Mouse (Mus musculus): Measurements from ENCODE around the gene Nit2.

Gene Nit2

DNA sequence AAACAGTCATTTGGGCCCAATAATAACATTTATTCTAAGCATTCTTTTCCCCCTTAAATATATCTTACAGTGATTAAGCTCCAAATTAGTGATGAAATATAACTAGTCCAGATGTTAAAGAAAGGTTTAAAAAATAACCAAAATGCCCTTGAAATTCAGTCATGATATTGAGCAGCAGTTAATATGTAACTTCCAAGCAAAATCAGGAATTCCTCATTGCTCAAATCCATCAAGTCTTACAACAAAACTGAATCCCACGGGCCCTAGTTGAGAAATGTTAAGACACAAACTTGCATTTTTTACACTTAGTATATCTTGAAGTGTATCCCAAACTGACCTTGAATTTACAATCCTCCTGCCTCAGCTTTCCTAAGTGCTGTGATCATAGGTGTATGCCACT is 3.4 kb downstream of the Nit2 start:
- DNase-seq (ENCODE audit: low read depth in 2 of 2, low spot score in 2 of 2): no peak

DNA sequence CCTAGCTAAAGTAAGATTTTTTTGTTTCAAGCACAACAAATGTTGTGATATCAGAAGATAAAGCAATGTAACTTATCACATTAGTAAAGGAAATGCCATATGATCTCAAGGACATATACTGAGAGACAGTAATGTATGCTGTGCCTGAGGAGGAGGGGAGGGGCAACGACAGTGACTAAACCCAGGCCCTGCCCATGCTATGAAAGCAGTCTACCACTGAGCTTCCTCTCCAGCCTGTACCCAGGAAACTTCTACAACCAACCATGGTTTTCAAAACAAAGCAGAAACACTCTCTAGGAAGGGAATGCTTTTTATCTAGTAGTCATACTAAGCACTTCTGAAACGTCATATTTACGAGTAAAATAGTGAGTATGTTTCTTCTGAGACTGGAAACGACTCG is 4.3 kb downstream of the Nit2 start:
- no peak for DNase-seq (ENCODE audit: low read depth in 2 of 2, low spot score in 2 of 2)

DNA sequence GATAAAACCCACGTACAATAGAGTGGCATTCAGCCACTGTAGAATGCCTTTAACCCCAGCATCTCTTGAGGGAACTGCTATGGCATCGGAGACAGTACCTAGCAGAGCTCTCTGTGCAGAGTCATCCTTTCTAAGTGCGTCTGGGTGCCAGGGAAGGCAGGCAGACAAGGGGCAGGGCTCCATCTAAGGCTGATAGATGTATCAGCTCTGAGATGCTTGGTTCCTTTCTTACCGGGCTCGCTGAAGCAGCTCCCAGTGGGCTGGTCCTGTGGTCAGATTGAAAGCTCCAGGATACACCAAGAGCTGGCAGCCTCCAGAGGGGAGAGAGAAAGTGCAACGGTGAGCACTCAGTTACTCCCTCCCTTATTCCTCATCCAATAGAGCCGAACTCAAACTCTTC is 7.3 kb downstream of the Nit2 start:
- no peak for DNase-seq (ENCODE audit: low read depth in 2 of 2, low spot score in 2 of 2)

DNA sequence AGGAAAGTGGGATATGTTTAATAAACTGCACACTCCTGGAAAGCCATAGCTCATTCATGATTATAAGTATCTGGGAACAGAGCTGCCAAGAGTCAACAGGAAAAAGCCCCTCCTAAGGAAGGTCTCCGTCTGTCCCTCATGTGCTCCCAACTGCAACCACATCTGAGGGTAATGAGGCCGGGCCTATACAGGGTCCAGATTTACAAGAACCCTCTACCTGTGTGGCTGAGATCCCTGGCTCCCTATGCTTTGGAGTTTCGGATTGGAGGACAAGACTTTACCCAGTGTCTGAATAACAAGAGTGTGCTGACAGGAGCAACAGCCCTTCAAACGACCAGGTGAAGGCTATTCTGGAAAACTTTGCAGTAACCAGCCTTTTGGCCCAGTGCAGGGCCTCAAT is 9.4 kb downstream of the Nit2 start:
- DNase-seq (ENCODE audit: low read depth in 2 of 2, low spot score in 2 of 2): no peak

DNA sequence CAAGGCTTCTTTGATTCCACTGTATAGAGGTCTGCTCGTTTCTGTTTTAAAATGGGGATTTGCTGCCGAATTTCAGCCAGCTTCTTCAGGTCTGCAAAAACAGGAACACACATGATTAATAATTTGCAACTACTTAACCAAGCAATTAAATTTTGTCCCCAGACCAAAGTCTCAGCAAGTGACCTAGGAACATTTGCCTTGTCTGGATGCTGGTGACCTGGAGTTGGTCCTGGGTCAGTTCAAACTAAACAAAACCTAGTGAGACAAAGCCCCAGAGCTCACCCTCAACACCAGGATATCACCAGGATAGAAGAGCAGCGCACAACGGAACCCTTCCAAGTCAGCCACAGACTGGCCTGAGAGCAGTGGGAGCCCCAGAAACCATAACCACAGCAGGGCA is 10.1 kb downstream of the Nit2 start:
- DNase-seq (ENCODE audit: low read depth in 2 of 2, low spot score in 2 of 2): no peak

DNA sequence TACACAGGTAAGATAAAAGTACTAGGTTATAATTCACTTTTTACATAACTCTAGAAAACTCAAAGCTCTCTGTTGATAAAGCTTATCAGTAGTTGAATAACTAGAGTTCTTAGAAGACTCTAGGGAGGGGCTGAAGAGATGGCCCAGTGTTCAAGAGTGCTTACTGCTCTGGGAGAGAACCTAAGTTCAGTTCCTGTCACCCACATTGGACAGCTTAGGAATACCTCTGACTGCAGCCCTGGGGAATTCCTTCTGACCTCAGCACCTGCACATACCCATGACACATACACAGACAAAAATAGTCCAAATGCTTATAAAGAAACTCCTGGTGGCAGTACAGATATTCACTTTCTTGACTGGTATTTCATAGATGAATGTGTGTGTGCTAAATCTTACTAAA is 11.2 kb downstream of the Nit2 start:
- DNase-seq (ENCODE audit: low read depth in 2 of 2, low spot score in 2 of 2): no peak

DNA sequence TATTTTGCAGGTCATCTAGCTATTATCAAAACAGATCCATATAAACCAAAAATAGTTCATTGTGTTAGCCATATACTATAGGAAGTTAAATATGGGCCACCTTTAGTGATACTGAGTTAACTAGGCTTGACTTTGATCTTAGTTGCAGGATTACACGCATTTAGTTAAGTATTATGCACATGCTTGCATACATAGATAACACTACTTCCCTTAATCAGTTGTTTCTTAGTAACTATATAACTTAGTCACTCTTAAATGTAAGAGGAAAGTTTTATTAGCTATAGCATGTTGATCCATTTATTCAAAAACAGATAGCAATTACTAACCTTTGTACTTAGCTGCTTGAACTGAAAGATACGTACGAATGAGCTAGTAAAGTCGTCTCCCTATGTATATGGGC is 15.7 kb downstream of the Nit2 start:
- no peak for DNase-seq (ENCODE audit: low read depth in 2 of 2, low spot score in 2 of 2)

DNA sequence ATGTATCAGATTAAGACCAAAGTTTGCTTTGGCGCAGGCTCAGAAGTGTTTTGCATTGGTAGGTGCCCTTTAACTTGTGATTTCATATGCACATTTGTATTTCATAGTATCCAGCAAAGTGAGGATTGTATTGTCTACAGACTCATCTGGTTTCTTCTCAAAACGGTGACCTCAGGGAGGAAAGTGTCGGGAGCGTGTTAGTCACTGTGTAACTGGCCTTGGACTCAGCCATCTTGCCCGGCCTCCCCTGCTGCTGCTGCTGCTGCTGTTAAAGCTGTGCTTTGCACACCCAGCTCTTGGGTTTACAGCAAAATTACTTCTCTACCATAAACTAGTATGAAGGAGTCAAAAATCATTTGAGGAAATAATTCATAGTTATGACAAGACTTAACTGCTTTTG is 22.4 kb downstream of the Nit2 start:
- no peak for DNase-seq (ENCODE audit: low read depth in 2 of 2, low spot score in 2 of 2)

DNA sequence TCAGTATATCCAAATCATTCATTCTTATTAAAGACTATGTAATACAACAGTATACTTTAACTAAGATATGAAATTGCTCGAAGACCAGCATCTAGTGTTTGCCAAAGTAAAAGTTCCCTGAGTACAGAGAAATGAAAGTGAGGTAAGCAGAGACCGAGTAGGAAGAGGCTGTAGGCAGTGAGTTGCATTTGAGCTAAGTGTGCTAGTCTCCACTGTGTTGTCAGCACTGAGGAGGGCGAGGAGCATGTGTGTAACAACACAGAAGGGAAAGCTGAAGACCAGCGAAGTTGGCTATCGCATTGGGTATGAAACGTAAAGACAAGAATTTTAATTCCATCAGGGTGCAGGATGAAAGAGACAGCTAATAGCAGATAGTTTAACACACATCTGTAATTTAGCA is 33.5 kb downstream of the Nit2 start:
- DNase-seq (ENCODE audit: low read depth in 2 of 2, low spot score in 2 of 2): no peak

DNA sequence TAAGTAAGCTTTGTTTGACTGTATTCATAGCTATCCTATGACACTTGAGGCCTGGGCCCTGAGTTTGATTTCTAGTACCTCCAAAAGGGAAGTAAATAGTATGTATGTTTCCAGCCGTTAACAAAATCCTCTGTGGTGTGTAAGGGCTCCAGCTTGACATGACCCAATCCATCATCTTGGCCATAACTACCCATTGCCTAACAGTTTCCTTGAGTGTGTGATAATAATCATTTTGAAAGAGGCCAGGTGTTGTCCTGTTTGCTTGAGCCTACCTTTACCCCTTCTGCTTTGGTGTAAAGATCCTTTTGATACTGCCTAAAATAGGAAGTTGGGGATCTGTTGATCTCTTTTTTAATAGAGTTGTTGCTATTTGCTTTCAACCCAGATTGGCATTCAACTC is 34.8 kb downstream of the Nit2 start:
- DNase-seq (ENCODE audit: low read depth in 2 of 2, low spot score in 2 of 2): no peak

DNA sequence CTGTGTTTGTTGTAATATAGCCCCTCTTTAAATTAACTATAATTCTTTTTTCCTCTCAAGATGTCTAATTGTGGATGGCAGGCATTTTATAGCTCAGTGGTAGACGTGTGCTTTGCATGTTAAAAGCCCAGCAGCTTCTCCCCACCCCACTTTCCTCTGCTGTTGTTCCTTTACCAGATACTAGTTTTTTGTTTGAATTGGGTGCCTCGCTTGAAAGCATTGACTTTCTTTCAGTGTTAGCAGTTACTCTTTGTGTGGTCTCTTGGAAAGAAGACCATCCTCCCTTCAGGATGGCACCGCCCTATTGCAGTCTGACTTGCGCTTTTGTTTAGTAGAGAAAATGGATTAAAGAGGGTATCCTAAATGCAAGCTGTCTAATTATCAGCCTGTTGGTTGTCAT is 35.6 kb downstream of the Nit2 start:
- DNase-seq (ENCODE audit: low read depth in 2 of 2, low spot score in 2 of 2): no peak

DNA sequence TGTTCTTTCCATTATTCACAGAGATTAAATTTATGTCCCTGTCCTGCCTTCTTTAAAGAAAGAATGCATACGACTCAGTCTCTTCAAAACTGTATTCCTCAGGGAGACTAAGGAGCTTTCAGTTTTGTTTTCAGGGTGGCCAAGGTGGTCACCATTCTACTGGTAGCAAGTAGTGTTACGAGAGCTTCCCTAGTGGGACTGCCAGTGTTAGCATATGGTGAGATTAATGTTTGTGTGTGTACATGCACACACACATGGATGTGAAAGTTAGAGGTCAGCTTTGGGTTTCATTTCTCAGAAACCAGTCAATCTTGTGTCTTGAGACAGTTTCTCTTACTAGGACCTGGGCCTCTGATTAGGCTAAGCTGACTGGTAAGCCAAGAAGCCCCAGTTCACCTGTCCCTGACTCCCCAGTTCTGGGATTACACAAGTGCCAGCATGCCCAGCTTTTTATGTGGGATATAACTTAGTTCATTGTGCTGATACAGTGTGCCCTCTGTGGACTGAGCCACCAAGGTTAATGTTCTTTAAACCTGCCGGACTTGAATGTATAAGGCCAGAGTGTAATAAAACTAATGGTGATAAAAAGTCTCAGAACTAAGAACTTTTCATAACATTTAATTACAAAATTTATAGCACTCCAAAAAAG is 36.3 kb downstream of the Nit2 start:
- no peak for DNase-seq (ENCODE audit: low read depth in 2 of 2, low spot score in 2 of 2)

DNA sequence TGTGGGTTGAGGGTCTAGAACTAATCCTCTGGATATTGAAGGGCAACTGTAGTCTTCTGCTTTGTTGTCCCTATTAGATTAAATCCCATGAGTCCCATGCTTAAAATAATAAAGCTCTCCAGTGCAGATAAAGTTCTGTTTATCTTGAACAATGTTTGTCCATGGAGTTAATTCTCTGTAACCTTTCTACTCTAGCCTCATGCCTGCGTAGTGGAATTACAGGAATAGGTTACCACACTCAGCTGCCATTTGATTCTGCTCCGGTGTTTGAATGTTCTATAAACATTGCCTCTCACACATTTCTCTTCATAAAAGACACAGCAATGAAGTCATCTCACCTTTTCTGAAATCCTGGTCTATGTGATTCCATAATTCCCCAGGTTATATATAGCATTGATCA is 39.3 kb downstream of the Nit2 start:
- DNase-seq (ENCODE audit: low read depth in 2 of 2, low spot score in 2 of 2): no peak

DNA sequence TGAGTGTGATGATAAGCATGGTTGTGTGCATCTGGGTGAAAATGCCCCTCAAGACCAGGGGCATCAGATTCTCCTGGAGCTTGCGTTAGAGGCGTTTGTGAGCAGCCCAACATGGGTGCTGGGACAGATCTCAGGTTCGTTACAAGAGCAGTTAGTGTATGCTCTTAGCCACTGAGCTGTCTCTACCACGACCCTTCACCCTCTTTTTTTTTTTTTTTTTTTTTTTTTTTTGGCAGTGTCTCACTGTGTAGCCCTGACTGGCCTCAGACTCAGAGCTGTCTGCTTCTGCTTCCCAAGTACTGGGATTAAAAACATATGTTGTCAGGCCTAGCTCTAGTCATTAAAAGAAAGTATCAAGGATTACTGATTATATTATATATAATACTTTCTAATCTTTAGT is 40.9 kb downstream of the Nit2 start:
- DNase-seq (ENCODE audit: low read depth in 2 of 2, low spot score in 2 of 2): no peak

DNA sequence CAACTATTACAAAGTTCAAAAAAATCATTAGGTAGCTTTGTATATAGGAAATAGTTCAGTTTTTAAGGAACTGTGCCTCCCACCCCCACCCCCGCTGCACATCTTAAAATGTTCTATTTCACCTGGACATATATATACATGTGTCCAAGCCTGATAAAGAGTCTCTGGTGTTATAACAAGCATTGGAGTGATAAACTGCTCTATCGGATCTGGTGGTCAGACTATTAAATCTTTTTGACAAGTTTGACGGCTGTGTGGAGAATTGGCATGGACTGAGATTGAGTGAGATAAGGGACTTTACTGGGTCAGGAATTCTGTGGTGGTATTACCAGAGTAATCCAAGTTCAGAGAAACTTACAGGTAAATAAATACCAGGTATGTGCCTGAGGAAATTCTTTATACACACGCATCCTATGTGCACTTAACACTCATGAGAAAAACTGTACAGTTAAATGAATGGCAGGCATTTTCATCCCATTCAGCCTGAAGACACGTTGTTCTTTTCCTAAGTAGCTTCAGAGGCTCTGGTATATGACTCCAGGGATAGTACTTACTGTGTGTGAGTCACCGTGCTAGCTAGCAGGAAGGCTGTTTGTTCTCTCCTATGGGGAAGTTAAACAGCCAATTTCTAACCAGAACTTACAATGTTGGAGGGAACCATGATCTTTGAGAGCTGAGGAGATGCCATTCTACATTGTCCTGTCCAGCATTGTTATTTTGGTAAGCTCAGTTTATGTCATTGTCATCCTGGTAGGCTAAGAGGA is 44.3 kb downstream of the Nit2 start:
- no peak for DNase-seq (ENCODE audit: low read depth in 2 of 2, low spot score in 2 of 2)

DNA sequence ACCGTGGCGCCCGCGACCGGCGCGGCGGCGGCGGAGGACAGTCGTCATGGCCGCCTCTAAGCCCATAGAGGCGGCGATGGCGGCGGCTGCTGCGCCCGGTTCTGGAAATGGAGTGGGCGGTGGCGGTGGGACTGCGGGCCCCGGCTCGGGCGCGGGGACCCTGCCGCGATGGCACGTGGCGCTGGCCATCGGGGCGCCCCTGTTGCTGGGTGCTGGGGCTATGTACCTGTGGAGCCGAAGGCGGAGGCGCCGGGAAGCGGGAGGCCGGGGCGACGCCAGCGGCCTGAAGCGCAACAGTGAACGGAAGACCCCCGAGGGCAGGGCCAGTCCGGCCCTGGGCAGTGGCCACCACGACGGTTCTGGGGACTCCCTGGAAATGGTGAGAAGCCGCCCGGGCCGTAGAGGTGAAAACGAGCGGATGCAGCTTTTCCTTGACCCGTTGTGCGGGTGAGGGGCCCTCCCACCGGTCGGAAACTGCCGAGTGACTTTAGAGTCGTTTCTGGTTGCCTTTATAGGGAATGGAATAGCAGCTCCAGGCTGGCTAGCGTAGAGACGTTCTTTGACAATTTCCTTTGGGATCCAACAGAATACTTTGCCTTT is 45.2 kb downstream of the Nit2 start:
- no peak for DNase-seq (ENCODE audit: low read depth in 2 of 2, low spot score in 2 of 2)

DNA sequence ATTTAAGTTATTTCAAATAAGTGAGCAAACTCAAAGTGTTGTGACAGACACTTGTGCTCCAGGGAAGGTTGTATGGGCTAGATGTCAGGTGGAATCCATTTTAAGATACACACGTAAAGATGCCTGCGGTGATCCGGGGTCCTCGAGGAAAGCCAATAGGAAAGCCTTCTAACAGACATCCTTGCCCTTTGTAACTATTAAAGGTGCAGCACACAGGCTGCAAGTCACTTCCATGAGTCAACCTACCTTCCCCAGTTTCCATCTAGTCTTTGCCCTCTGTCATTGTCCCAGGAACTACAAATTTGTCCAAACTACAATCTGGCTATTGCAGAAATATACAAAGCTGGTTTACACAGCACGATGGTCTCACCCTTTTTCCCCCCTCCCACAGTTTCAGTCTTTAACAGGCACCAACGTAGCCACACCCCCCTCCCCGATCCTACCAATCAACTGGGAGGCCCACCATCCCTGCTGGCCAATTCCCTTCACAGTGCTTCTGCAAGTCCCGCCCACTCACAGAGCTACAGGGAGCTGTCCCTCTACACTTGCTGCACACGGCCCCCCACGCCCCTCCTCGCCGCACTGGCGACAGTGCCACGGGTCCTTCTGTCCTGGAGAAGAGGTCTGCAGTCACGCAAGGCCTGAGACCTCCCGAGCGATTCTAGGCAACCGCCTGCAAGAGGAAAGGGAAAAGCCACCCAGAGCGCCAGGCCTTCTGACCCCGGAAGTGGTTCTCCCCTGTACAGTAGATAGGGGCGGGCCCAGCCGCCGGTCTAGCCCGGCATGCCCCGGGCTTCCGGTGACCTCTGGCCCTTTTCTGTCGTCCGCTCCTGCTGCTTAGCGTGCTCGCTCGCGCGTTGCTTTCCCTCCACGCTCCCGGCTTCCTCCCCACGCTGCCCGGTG is 46.0 kb downstream of the Nit2 start, which contains the start of gene Tomm70a:
Gene Tomm70a (plus strand): TSS at position 791 of the 903 bp plus-strand sequence.
- peak; percentile 83 to 88 for DNase-seq (ENCODE audit: low read depth in 2 of 2, low spot score in 2 of 2)

DNA sequence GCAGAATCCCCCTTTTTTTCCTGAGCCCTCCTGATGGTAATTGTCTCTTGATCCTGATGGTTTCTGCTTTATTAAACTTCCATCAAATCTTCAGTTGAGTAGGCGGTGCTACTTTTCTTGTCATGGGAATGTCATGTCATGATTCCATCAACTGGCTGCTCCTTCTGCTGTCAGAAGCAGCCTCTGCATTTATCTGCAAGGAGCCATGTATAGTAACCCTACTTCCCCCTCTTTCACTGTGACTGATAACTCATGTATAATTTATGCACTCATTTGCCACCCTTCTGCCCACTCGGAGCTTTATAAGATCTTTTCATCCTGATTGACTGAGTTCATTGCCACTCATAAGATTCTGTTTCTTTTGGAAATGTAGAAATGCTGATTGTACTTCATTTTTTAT is 49.6 kb downstream of the Nit2 start:
- DNase-seq (ENCODE audit: low read depth in 2 of 2, low spot score in 2 of 2): no peak

DNA sequence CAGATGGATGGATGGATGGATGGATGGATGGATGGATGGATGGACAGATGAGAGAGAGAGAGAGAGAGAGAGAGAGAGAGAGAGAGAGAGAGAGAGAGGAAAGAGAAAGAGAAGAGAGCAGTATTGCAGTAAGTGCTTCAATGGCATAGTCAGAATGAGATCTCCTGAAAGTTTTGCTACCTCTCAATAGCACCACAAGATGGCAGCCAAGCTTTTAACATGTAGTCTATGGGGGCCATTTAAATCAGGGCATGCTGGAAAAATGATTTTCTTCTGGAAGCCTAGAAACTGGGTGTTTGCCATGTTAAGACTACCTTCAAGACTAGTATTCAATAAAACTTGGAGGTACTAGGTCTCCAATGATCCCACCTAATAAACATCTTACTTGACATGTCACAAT is 51.1 kb downstream of the Nit2 start:
- DNase-seq (ENCODE audit: low read depth in 2 of 2, low spot score in 2 of 2): no peak
